Mouse (Mus musculus): ENCODE results near the gene Rpl27a. TPM values are rescaled to one million over a fixed set of nuclear protein-coding genes. Genes with fewer than 3 reads are reported as not detected.
A peak's percentile ranks its signal among the peaks of the same experiment; 100 is the strongest.

The Rpl27a gene
- polyA plus RNA-seq, 1 experiment from 2014 or later: 76.6 TPM

GRCm38 (mm10) chr7:109523741-109524441, 4.9 kb downstream of the Rpl27a start:
- Histone ChIP-seq H3K27me3 (replicated peaks; ENCODE audit: control insufficient read depth, insufficient read depth, low read length) (no peaks in the 10 kb centered on the region), H3K4me3 (replicated peaks; ENCODE audit: low read length) (no peak overlapping the region), H3K4me1 (replicated peaks; ENCODE audit: control insufficient read depth, insufficient read depth, low read length) (peaks cover 20% of the 10 kb centered on the region), H3K36me3 (ENCODE audit: control insufficient read depth, insufficient read depth) (peaks cover 33% of the 10 kb centered on the region), H3K27ac (ENCODE audit: low read length) (no peak overlapping the region), H3K9me3 (ENCODE audit: control insufficient read depth, low read length) (no peaks in the 10 kb centered on the region), H3K4me2 (ENCODE audit: low read length) (no peak overlapping the region), H3K9ac (replicated peaks; ENCODE audit: low read depth, low read length) (no peak overlapping the region)
- 70% methylated on average over 6 of the region's 6 CpGs for WGBS
- no peak for ATAC-seq

DNA sequence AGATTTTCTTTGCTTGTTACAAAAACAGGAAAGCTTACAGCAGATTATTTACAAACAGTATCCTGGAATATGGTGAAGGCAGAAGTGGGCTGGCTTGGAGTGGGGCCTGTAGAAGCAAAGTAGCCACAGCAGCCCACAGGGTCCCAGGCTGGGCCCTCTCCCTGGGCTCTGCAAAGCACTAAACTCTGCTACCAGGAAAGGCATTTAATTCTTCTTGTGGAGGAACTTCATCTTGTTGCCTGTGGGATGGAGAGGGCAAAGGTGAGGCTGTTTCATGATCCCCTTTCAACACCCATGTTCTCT, 5.4 kb downstream of the Rpl27a start:
- peaks cover 33% of the 10 kb centered on the region for H3K36me3 ChIP-seq (ENCODE audit: control insufficient read depth, insufficient read depth)
- ATAC-seq: no peak
- no peaks in the 10 kb centered on the region for H3K27me3 ChIP-seq (replicated peaks; ENCODE audit: control insufficient read depth, insufficient read depth, low read length)
- no peak overlapping the region for H3K4me3 ChIP-seq (replicated peaks; ENCODE audit: low read length)
- H3K9me3 ChIP-seq (ENCODE audit: control insufficient read depth, low read length): no peaks in the 10 kb centered on the region
- no peak overlapping the region for H3K4me2 ChIP-seq (ENCODE audit: low read length)
- no peak overlapping the region for H3K9ac ChIP-seq (replicated peaks; ENCODE audit: low read depth, low read length)
- no peak overlapping the region for H3K27ac ChIP-seq (ENCODE audit: low read length)
- peaks cover 20% of the 10 kb centered on the region for H3K4me1 ChIP-seq (replicated peaks; ENCODE audit: control insufficient read depth, insufficient read depth, low read length)

DNA sequence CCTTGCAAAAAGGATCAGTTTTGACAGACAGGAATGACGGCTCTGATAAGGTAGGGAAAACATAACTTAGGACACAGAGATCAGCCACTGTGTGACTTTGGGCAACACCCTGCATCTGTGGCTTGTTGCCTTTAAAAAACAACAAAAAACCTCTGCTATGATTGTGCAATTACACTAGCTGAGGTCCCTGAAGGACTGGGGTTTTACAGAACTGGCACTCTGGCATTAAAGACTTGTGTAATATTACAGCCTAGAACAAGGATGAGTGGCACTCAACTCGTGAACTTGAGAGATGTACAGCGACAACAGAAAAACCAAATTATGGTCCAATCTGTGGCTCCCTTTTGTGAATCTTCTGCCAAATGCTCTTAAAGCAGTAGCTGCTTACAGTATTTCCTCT, 5.8 kb downstream of the Rpl27a start:
- 77% methylated on average over 3 of the region's 3 CpGs for WGBS
- Histone ChIP-seq H3K9ac (replicated peaks; ENCODE audit: low read depth, low read length) (no peak overlapping the region), H3K4me2 (ENCODE audit: low read length) (no peak overlapping the region), H3K27me3 (replicated peaks; ENCODE audit: control insufficient read depth, insufficient read depth, low read length) (no peaks in the 10 kb centered on the region), H3K4me3 (replicated peaks; ENCODE audit: low read length) (no peak overlapping the region), H3K27ac (ENCODE audit: low read length) (no peak overlapping the region), H3K4me1 (replicated peaks; ENCODE audit: control insufficient read depth, insufficient read depth, low read length) (peaks cover 18% of the 10 kb centered on the region), H3K36me3 (ENCODE audit: control insufficient read depth, insufficient read depth) (peaks cover 33% of the 10 kb centered on the region), H3K9me3 (ENCODE audit: control insufficient read depth, low read length) (no peaks in the 10 kb centered on the region)
- no peak for ATAC-seq

DNA sequence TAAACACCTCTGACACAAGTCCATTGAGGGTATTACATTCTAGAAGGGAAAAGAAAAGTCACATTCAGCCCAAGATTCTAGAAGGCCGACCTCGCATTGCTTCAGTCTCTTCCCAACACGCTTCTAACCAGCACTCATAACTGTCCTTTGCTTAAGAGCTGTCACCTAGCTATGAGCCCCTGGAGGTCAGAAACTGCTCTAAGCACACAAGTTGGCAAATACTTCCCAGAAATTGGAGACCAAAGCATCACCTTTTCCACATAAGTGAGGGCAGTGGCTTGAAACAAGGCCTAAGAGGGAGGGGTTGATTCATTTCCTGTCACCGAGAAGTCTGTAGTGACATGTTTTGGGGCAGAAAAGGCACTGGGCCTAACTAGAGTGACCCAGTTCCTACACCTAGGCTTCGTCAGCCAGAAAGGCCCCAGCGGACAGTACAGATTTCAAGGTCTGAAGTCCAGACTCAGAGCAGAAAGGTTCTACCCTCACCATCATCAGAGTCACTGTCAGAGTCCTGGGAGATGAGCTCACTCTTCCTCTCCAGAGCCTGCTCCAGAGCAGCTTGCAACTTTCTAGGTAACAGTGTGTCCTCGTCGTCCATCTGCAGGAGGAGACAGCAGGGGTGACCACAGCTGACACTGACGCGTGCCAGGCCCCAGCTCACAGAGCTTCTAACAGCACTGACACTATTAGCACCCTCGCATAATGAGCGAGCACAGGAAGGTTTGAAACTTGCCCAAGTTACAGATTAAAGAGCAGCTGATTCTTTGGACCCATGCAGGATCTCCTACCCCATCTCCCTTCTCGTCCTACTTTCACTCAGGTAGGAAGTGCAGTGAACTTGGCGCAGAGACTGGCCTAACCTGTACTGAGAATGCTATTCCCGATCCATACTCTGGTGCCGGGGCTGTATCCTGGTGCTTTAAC, 7.1 kb downstream of the Rpl27a start:
- no peak overlapping the region for H3K9ac ChIP-seq (replicated peaks; ENCODE audit: low read depth, low read length)
- H3K4me3 ChIP-seq (replicated peaks; ENCODE audit: low read length): no peak overlapping the region
- peaks cover 30% of the 10 kb centered on the region for H3K36me3 ChIP-seq (ENCODE audit: control insufficient read depth, insufficient read depth)
- WGBS: 77% methylated on average over 16 of the region's 16 CpGs
- H3K4me1 ChIP-seq (replicated peaks; ENCODE audit: control insufficient read depth, insufficient read depth, low read length): peaks cover 6% of the 10 kb centered on the region
- H3K9me3 ChIP-seq (ENCODE audit: control insufficient read depth, low read length): no peaks in the 10 kb centered on the region
- ATAC-seq: no peak
- H3K4me2 ChIP-seq (ENCODE audit: low read length): no peak overlapping the region
- no peak overlapping the region for H3K27ac ChIP-seq (ENCODE audit: low read length)
- H3K27me3 ChIP-seq (replicated peaks; ENCODE audit: control insufficient read depth, insufficient read depth, low read length): no peaks in the 10 kb centered on the region

DNA sequence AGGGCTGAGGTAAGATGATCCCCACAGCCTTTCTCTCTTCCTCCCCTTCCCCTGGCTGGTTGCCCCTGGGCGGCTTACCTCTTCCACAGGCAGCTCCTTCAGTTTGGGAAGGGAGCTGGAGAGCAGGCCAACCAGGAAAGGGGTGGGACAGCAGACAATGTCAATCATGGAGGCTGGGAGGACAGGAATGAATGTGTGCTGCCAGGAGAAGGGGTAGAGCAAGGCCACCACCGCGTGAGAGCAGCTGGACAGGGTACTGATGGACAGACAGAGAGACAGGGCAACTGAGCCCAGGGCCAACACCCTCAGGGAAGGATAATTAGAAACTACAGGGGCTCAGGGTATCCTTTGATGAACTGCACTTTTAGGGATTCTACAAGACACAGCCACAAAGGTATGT, 8.6 kb downstream of the Rpl27a start:
- Histone ChIP-seq H3K9me3 (ENCODE audit: control insufficient read depth, low read length) (no peaks in the 10 kb centered on the region), H3K27ac (ENCODE audit: low read length) (no peak overlapping the region), H3K9ac (replicated peaks; ENCODE audit: low read depth, low read length) (no peak overlapping the region), H3K36me3 (ENCODE audit: control insufficient read depth, insufficient read depth) (peaks cover 18% of the 10 kb centered on the region), H3K4me3 (replicated peaks; ENCODE audit: low read length) (no peak overlapping the region), H3K27me3 (replicated peaks; ENCODE audit: control insufficient read depth, insufficient read depth, low read length) (no peaks in the 10 kb centered on the region), H3K4me1 (replicated peaks; ENCODE audit: control insufficient read depth, insufficient read depth, low read length) (no peaks in the 10 kb centered on the region; the same call in 1 of the 2 replicates), H3K4me2 (ENCODE audit: low read length) (no peak overlapping the region)
- ATAC-seq: no peak
- 68% methylated on average over 3 of the region's 3 CpGs for WGBS

DNA sequence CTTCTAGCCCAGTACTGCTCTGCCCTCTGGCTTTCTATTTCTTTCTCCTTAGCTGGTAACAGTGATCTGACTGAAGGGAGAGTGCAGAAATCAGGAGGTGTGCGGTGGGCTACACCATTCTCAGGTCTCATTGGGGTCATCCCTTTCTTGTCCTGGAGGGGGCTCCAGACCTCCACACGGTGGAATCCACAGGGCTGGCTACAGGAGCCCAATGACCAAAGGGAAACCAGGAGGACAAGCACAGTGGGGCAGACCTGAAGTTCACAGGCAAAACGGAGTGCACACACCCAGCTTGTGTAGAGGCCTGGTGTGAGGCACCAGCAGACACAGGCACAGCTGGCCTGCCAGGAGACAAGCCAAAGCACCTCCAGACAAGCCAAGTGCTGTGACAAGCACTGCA, 9.4 kb downstream of the Rpl27a start:
- WGBS: 9% methylated on average over 3 of the region's 3 CpGs

DNA sequence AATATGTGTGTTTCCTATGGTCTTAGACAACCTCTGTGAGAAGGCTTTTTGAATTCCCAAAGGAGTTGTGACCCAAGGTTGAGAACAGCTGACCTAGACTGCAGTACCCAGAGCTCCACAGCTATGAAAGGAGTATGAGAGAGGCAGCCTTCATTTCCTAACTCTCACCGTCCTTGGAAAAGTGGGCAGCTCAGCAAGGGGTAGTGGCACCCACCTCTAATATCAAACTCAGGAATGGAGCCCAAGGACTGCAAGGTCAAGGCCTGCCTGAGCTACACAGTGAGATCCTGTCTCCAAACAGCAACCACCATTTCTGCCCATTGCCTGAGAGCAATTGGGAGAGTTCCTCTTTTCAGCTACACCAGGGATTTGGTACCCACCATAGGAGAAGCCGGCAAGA, 10.8 kb downstream of the Rpl27a start:
- Histone ChIP-seq H3K27me3 (replicated peaks; ENCODE audit: control insufficient read depth, insufficient read depth, low read length) (no peaks in the 10 kb centered on the region), H3K9ac (replicated peaks; ENCODE audit: low read depth, low read length) (no peak overlapping the region), H3K36me3 (ENCODE audit: control insufficient read depth, insufficient read depth) (peaks cover 5% of the 10 kb centered on the region; the same call in 1 of the 2 replicates), H3K27ac (ENCODE audit: low read length) (no peak overlapping the region), H3K9me3 (ENCODE audit: control insufficient read depth, low read length) (no peaks in the 10 kb centered on the region), H3K4me2 (ENCODE audit: low read length) (no peak overlapping the region), H3K4me1 (replicated peaks; ENCODE audit: control insufficient read depth, insufficient read depth, low read length) (no peaks in the 10 kb centered on the region), H3K4me3 (replicated peaks; ENCODE audit: low read length) (no peak overlapping the region)
- 73% methylated on average over 2 of the region's 2 CpGs for WGBS
- no peak for ATAC-seq

More for the DNA sequence above, 9.4 kb downstream of the Rpl27a start:
- Histone ChIP-seq H3K27ac (ENCODE audit: low read length) (no peak overlapping the region), H3K4me3 (replicated peaks; ENCODE audit: low read length) (no peak overlapping the region), H3K27me3 (replicated peaks; ENCODE audit: control insufficient read depth, insufficient read depth, low read length) (no peaks in the 10 kb centered on the region), H3K9ac (replicated peaks; ENCODE audit: low read depth, low read length) (no peak overlapping the region), H3K4me1 (replicated peaks; ENCODE audit: control insufficient read depth, insufficient read depth, low read length) (no peaks in the 10 kb centered on the region; the same call in 1 of the 2 replicates), H3K4me2 (ENCODE audit: low read length) (no peak overlapping the region), H3K9me3 (ENCODE audit: control insufficient read depth, low read length) (no peaks in the 10 kb centered on the region), H3K36me3 (ENCODE audit: control insufficient read depth, insufficient read depth) (peaks cover 11% of the 10 kb centered on the region)
- peak; percentile 61 for ATAC-seq

- H3K9ac ChIP-seq (replicated peaks; ENCODE audit: low read depth, low read length): no peak overlapping the region
- peaks cover 5% of the 10 kb centered on the region; the same call in 1 of the 2 replicates for H3K4me1 ChIP-seq (replicated peaks; ENCODE audit: control insufficient read depth, insufficient read depth, low read length)
- H3K27me3 ChIP-seq (replicated peaks; ENCODE audit: control insufficient read depth, insufficient read depth, low read length): no peaks in the 10 kb centered on the region
- no peak overlapping the region for H3K4me2 ChIP-seq (ENCODE audit: low read length)
- no peaks in the 10 kb centered on the region for H3K9me3 ChIP-seq (ENCODE audit: control insufficient read depth, low read length)
- H3K27ac ChIP-seq (ENCODE audit: low read length): no peak overlapping the region
- WGBS: 83% methylated on average over 5 of the region's 5 CpGs
- H3K4me3 ChIP-seq (replicated peaks; ENCODE audit: low read length): no peak overlapping the region
- no peak for ATAC-seq
- no peaks in the 10 kb centered on the region for H3K36me3 ChIP-seq (ENCODE audit: control insufficient read depth, insufficient read depth)
Observed at GRCm38 (mm10) chr7:109531501-109531900, 12.6 kb downstream of the Rpl27a start.

DNA sequence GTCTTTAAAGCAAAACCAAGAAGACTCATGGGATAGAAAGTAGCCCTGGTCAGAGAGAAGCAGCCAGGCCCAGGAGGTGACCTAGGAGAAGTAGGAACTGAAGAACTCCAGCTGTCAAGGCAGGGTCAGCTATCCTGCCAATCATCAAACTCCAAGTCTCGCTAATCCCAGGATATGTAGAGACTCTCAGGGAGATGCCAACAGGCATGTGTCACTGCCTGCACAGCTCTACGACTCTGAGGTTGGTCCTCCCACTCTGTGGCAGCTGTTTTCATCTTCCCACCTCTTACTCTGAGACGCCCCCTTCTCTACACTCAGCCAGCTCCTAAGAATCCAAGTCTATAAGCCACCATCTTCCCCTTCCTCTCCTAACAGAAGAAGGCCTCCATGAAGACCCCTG, 13.7 kb downstream of the Rpl27a start:
- 75% methylated on average over 3 of the region's 3 CpGs for WGBS
- no peak overlapping the region for H3K4me2 ChIP-seq (ENCODE audit: low read length)
- peaks cover 8% of the 10 kb centered on the region for H3K4me1 ChIP-seq (replicated peaks; ENCODE audit: control insufficient read depth, insufficient read depth, low read length)
- H3K9ac ChIP-seq (replicated peaks; ENCODE audit: low read depth, low read length): no peak overlapping the region
- ATAC-seq: no peak
- H3K36me3 ChIP-seq (ENCODE audit: control insufficient read depth, insufficient read depth): no peaks in the 10 kb centered on the region
- no peak overlapping the region for H3K27ac ChIP-seq (ENCODE audit: low read length)
- H3K9me3 ChIP-seq (ENCODE audit: control insufficient read depth, low read length): no peaks in the 10 kb centered on the region
- H3K27me3 ChIP-seq (replicated peaks; ENCODE audit: control insufficient read depth, insufficient read depth, low read length): no peaks in the 10 kb centered on the region
- H3K4me3 ChIP-seq (replicated peaks; ENCODE audit: low read length): no peak overlapping the region
